Mouse (Mus musculus): Measurements from ENCODE around the gene Zyx.

Zyx gene

GRCm38 (mm10) chr6:42364607-42365006 is 15.2 kb downstream of the Zyx start:
- no peak for DNase-seq (ENCODE audit: low read depth, low spot score)

- DNase-seq (ENCODE audit: low read depth, low spot score) = no peak
Observed at GRCm38 (mm10) chr6:42365215-42365614, 15.8 kb downstream of the Zyx start.

GRCm38 (mm10) chr6:42369870-42370269 is 20.4 kb downstream of the Zyx start:
- no peak for DNase-seq (ENCODE audit: low read depth, low spot score)

GRCm38 (mm10) chr6:42370630-42371363 is 21.4 kb downstream of the Zyx start:
- no peak for DNase-seq (ENCODE audit: low read depth, low spot score)

GRCm38 (mm10) chr6:42372001-42372400 is 22.6 kb downstream of the Zyx start:
- no peak for DNase-seq (ENCODE audit: low read depth, low spot score)

GRCm38 (mm10) chr6:42372421-42372815 is 23.0 kb downstream of the Zyx start:
- no peak for DNase-seq (ENCODE audit: low read depth, low spot score)

GRCm38 (mm10) chr6:42372816-42373547 is 23.6 kb downstream of the Zyx start, which contains the start of gene Epha1:
Gene Epha1, minus strand, starts transcription at chr6:42373268.
- no peak for DNase-seq (ENCODE audit: low read depth, low spot score)

GRCm38 (mm10) chr6:42373669-42374430 is 24.4 kb downstream of the Zyx start:
- no peak for DNase-seq (ENCODE audit: low read depth, low spot score)

GRCm38 (mm10) chr6:42374701-42375100 is 25.3 kb downstream of the Zyx start:
- DNase-seq (ENCODE audit: low read depth, low spot score) = no peak

GRCm38 (mm10) chr6:42375131-42375530 is 25.7 kb downstream of the Zyx start:
- no peak for DNase-seq (ENCODE audit: low read depth, low spot score)

- DNase-seq (ENCODE audit: low read depth, low spot score) = no peak
Observed at GRCm38 (mm10) chr6:42376016-42376415, 26.6 kb downstream of the Zyx start.

- no peak for DNase-seq (ENCODE audit: low read depth, low spot score)
Observed at GRCm38 (mm10) chr6:42376504-42377019, 27.1 kb downstream of the Zyx start.

GRCm38 (mm10) chr6:42377280-42377679 is 27.9 kb downstream of the Zyx start:
- DNase-seq (ENCODE audit: low read depth, low spot score) = no peak

GRCm38 (mm10) chr6:42379551-42379950 is 30.1 kb downstream of the Zyx start:
- DNase-seq (ENCODE audit: low read depth, low spot score) = no peak

GRCm38 (mm10) chr6:42380416-42381144 is 31.1 kb downstream of the Zyx start:
- DNase-seq (ENCODE audit: low read depth, low spot score) = no peak

GRCm38 (mm10) chr6:42381221-42381620 is 31.8 kb downstream of the Zyx start:
- no peak for DNase-seq (ENCODE audit: low read depth, low spot score)

GRCm38 (mm10) chr6:42381916-42382381 is 32.5 kb downstream of the Zyx start:
- no peak for DNase-seq (ENCODE audit: low read depth, low spot score)

- no peak for DNase-seq (ENCODE audit: low read depth, low spot score)
Observed at GRCm38 (mm10) chr6:42383360-42383759, 33.9 kb downstream of the Zyx start.

GRCm38 (mm10) chr6:42385635-42386034 is 36.2 kb downstream of the Zyx start:
- no peak for DNase-seq (ENCODE audit: low read depth, low spot score)

GRCm38 (mm10) chr6:42391796-42392330 is 42.4 kb downstream of the Zyx start:
- no peak for DNase-seq (ENCODE audit: low read depth, low spot score)
